Mouse (Mus musculus): ENCODE measurements around the gene Slc5a8. TPM values are rescaled to one million over a fixed set of nuclear protein-coding genes. Genes with fewer than 3 reads are reported as not detected.

The Slc5a8 gene
- total and polyA plus RNA-seq, 3 experiments = not detected

DNA sequence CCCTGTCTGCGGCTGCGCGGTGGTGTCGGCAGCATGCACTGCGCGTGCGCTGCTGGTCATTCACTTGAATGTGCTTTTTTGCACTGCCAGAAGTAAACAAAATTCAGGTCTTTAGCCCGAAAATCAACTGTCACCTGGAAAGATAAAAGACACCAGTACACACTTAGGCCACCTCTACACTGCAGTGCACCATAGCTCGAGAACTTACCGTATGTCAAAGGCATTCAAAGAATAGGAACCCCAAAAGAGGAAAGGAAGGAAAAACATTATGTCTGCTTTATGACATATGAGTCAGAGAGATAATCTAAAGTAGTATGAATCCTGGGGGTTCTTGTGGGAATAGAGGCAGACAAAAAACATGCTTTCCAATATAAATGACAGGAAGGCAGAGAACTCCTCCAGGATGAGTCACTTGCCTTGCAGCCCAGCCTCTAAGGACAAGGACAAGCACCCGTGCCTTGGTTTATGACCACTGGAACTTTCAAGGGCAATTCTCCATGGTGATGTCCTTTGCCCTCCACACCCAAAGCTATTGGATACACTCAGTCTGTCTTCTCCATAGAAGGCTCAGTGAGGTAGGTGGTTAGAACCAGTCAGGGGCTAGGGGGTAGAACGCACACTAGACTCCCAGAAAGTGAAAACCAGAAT, 64.0 kb downstream of the Slc5a8 start:
- TF ChIP-seq BHLHE40 (IDR thresholded peaks at IDR 0.05; ENCODE audit: borderline replicate concordance, low read depth, low read length) = no peak
- no peak for TF ChIP-seq SIN3A (IDR thresholded peaks at IDR 0.05; ENCODE audit: low read length)
- TF ChIP-seq TAL1 (IDR thresholded peaks at IDR 0.05; ENCODE audit: low read length) = no peak
- TF ChIP-seq E2F4 (IDR thresholded peaks at IDR 0.05; ENCODE audit: borderline replicate concordance, low read depth, low read length) = no peak
- no peak for TF ChIP-seq MXI1 (IDR thresholded peaks at IDR 0.05; ENCODE audit: low read depth, low read length)
- no peak for TF ChIP-seq TCF12 (IDR thresholded peaks at IDR 0.05; ENCODE audit: low read depth, low read length)
- TF ChIP-seq EP300 (IDR thresholded peaks at IDR 0.05; ENCODE audit: low read depth in 1 of 2, low read length in 2 of 2) = no peak
- no peak for TF ChIP-seq SMC3 (IDR thresholded peaks at IDR 0.05; ENCODE audit: low read depth, low read length)
- TF ChIP-seq CHD1 (IDR thresholded peaks at IDR 0.05; ENCODE audit: low read depth, low read length) = no peak
- no peak for TF ChIP-seq MYB (IDR thresholded peaks at IDR 0.05; ENCODE audit: low read depth, low read length)
- no peak for TF ChIP-seq JUND (IDR thresholded peaks at IDR 0.05; ENCODE audit: low read depth, low read length)
- TF ChIP-seq ELF1 (IDR thresholded peaks at IDR 0.05; ENCODE audit: low read depth, low read length) = no peak
- no peak for TF ChIP-seq MAZ (IDR thresholded peaks at IDR 0.05; ENCODE audit: low read depth, low read length)
- TF ChIP-seq MAX (IDR thresholded peaks at IDR 0.05; ENCODE audit: low read length) = no peak
- no peak for TF ChIP-seq ETS1 (IDR thresholded peaks at IDR 0.05; ENCODE audit: low read depth, low read length)
- TF ChIP-seq CTCF (IDR thresholded peaks at IDR 0.05 in 2 of 3, conservative IDR thresholded peaks at IDR 0.05 in 1 of 3; ENCODE audit: control insufficient read depth in 1 of 3, insufficient read depth in 1 of 3, low read depth in 2 of 3, low read length in 3 of 3, poor library complexity in 1 of 3, severe bottlenecking in 1 of 3) = no peak
- no peak for TF ChIP-seq ZNF384 (IDR thresholded peaks at IDR 0.05; ENCODE audit: low read depth, low read length)
- TF ChIP-seq GABPA (IDR thresholded peaks at IDR 0.05; ENCODE audit: low read depth, low read length) = no peak
- TF ChIP-seq UBTF (IDR thresholded peaks at IDR 0.05; ENCODE audit: borderline replicate concordance, insufficient read depth, low read depth, low read length) = no peak
- H3K27me3 ChIP-seq (ENCODE audit: control insufficient read depth in 1 of 2, insufficient read depth in 2 of 2, low read length in 2 of 2) = no peaks in the 10 kb centered on the region
- no peak overlapping the region for H3K9ac ChIP-seq (ENCODE audit: control insufficient read depth, low read depth, low read length, poor library complexity, severe bottlenecking)
- H3K36me3 ChIP-seq (ENCODE audit: control insufficient read depth in 1 of 2, insufficient read depth in 2 of 2, low read length in 2 of 2) = no peaks in the 10 kb centered on the region
- H3K79me2 ChIP-seq (ENCODE audit: control insufficient read depth, insufficient read depth, low read length, poor library complexity) = no peaks in the 10 kb centered on the region
- no peak overlapping the region for H3K4me3 ChIP-seq (ENCODE audit: control insufficient read depth in 1 of 2, insufficient read depth in 1 of 2, low read depth in 2 of 2, low read length in 2 of 2)
- no peaks in the 10 kb centered on the region for H3K4me1 ChIP-seq (ENCODE audit: control insufficient read depth in 1 of 2, insufficient read depth in 2 of 2, low read length in 2 of 2)
- DNase-seq (ENCODE audit: low read depth, low spot score) = no peak
- H3K9me3 ChIP-seq (replicated peaks; ENCODE audit: insufficient read depth, low read length) = no peaks in the 10 kb centered on the region
- H3K27ac ChIP-seq (ENCODE audit: control insufficient read depth, low read depth, low read length) = no peak overlapping the region

DNA sequence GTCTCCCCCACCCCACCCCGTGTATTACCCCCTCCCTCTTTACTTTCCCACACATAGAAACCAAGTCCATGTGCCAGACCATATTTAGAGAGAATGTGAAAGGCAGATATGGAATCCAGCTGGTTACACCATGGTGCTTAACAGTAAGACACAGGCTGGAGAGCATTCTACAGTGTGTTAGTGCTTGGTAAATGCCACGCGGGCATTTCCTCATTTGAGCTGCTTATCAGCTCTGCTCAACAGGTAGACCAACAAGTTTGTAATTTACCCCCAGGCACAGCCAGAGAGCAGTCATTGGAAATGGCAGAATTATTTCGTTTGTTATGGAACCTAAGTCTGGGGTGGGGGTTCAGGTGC, 64.5 kb downstream of the Slc5a8 start:
- Histone ChIP-seq H3K4me1 (ENCODE audit: control insufficient read depth in 1 of 2, insufficient read depth in 2 of 2, low read length in 2 of 2) (no peaks in the 10 kb centered on the region), H3K27me3 (ENCODE audit: control insufficient read depth in 1 of 2, insufficient read depth in 2 of 2, low read length in 2 of 2) (no peaks in the 10 kb centered on the region), H3K9me3 (replicated peaks; ENCODE audit: insufficient read depth, low read length) (no peaks in the 10 kb centered on the region), H3K79me2 (ENCODE audit: control insufficient read depth, insufficient read depth, low read length, poor library complexity) (no peaks in the 10 kb centered on the region), H3K9ac (ENCODE audit: control insufficient read depth, low read depth, low read length, poor library complexity, severe bottlenecking) (no peak overlapping the region), H3K4me3 (ENCODE audit: control insufficient read depth in 1 of 2, insufficient read depth in 1 of 2, low read depth in 2 of 2, low read length in 2 of 2) (no peak overlapping the region), H3K27ac (ENCODE audit: control insufficient read depth, low read depth, low read length) (no peak overlapping the region), H3K36me3 (ENCODE audit: control insufficient read depth in 1 of 2, insufficient read depth in 2 of 2, low read length in 2 of 2) (no peaks in the 10 kb centered on the region)
- DNase-seq (ENCODE audit: low read depth, low spot score) = no peak
- TF ChIP-seq SIN3A (IDR thresholded peaks at IDR 0.05; ENCODE audit: low read length) = no peak
- no peak for TF ChIP-seq UBTF (IDR thresholded peaks at IDR 0.05; ENCODE audit: borderline replicate concordance, insufficient read depth, low read depth, low read length)
- no peak for TF ChIP-seq POLR2AphosphoS2 (IDR thresholded peaks at IDR 0.05; ENCODE audit: low read length)
- TF ChIP-seq TCF12 (IDR thresholded peaks at IDR 0.05; ENCODE audit: low read depth, low read length) = no peak
- no peak for TF ChIP-seq JUND (IDR thresholded peaks at IDR 0.05; ENCODE audit: low read depth, low read length)
- no peak for TF ChIP-seq MXI1 (IDR thresholded peaks at IDR 0.05; ENCODE audit: low read depth, low read length)
- no peak for TF ChIP-seq MYB (IDR thresholded peaks at IDR 0.05; ENCODE audit: low read depth, low read length)
- no peak for TF ChIP-seq ZC3H11A (IDR thresholded peaks at IDR 0.05; ENCODE audit: low read depth, low read length)
- no peak for TF ChIP-seq USF2 (IDR thresholded peaks at IDR 0.05; ENCODE audit: borderline replicate concordance in 1 of 2, insufficient read depth in 1 of 2, low read depth in 1 of 2, low read length in 2 of 2)
- TF ChIP-seq ZKSCAN1 (IDR thresholded peaks at IDR 0.05; ENCODE audit: low read depth, low read length) = no peak
- TF ChIP-seq ELF1 (IDR thresholded peaks at IDR 0.05; ENCODE audit: low read depth, low read length) = no peak
- no peak for TF ChIP-seq SMC3 (IDR thresholded peaks at IDR 0.05; ENCODE audit: low read depth, low read length)
- no peak for TF ChIP-seq USF1 (IDR thresholded peaks at IDR 0.05; ENCODE audit: low read depth, low read length)

All from MEL (cell line).